Mouse (Mus musculus) adrenal gland, adult 2 months (tissue): ENCODE data around the gene Kcnd2. TPM values are rescaled to one million over a fixed set of nuclear protein-coding genes. Genes with fewer than 3 reads are reported as not detected.

Experiments
- DNase-seq: peaks from one replicate; pipeline ENCODE4 v3.0.0; 2021
- polyA plus RNA-seq: library from polyadenylated mRNA; depleted of rRNA; stranded (reverse); fragments of >200 nt; gene quantifications from 2 replicates; pipeline ENCODE4 v1.2.3, GENCODE M21; 2012
- total RNA-seq, 2 experiments: library from RNA; stranded (reverse); gene quantifications; 2 replicates each; pipeline ENCODE4 v1.2.3; 2021

The Kcnd2 gene
- total and polyA plus RNA-seq, 3 experiments: 0.99 to 5.2 (median 2.7) TPM

DNA sequence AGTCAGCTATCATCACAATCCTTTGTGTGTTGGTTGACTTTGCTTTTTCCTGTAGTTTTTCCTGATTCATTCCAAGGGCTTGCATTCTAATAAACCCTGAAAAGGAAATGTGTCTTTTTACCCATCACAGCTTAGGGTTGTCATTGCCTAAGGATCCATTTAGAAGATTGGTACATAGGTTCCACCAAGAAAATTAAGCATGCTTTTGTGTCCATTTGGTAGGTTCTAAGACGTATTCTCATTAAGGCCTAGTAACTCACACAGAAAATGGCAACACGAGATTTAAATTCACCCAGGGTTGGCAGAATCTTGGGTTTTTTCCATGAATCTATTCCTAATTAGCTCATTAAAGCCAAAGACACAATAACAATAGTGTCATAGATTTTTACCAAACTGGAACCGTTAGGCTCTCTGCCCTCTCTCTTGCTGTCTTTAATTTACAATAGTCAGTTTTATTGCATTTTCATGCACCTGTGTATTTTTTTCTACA, 477.6 kb downstream of the Kcnd2 start:
- DNase-seq: no peak

DNA sequence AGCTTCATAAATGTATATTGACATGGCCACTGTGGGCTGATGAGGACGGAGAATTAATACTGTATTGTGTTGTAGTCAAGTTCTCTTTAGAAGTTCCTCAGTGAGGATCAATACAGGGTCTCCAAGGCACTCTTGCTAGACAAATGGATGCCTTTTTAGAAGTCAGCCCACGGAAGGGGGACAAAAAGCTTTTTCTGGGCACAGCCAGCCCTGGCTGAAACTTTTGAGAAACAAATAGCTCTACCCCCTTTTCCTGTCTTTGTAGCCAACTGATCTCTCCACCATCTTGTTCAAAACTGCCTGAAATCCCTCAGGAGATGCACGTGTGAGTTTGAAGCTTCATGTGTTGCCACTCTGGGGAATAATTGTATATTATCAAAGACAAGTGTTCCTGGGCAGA, 482.3 kb downstream of the Kcnd2 start:
- DNase-seq: no peak

DNA sequence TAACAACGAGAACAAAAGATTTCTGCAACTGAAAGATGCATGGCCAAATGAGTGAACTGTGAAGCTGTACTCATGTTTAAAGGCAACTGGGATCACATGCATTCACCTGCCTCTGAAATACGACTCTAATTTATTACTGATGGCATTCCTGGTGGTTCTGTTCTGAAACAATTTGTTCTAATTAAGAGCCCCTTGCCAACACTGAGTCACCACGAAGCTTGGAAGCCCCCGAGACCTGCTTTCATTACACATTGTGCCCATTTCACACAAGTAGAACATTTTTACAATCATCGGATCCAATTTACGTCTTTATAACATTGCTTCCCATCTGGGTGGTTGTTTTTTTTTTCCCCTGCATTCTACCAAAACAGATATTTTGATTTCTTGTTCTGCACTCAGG, 485.8 kb downstream of the Kcnd2 start:
- no peak for DNase-seq

- no peak for DNase-seq
Observed at GRCm38 (mm10) chr6:21709228-21709627, 493.9 kb downstream of the Kcnd2 start.

DNA sequence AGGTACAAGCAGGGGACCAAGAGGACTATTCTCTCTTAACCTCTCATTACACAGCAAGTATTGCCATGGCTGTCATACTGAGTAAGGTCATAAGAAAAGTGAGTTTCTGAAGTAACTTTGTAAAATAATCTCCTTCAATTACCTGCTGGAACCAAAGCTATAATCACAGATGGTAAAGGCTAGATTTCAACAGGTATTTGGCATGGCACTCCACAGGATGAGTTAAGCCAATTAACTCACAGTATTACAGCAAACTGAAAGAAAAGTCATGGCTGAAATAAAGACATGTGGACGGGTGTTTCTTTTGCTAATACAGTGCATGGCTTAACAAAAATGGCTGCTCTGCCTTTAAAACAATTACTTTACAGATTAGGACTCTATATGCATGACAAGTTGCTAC, 503.8 kb downstream of the Kcnd2 start:
- DNase-seq: no peak

GRCm38 (mm10) chr6:21722238-21722637, 506.9 kb downstream of the Kcnd2 start:
- DNase-seq: no peak

DNA sequence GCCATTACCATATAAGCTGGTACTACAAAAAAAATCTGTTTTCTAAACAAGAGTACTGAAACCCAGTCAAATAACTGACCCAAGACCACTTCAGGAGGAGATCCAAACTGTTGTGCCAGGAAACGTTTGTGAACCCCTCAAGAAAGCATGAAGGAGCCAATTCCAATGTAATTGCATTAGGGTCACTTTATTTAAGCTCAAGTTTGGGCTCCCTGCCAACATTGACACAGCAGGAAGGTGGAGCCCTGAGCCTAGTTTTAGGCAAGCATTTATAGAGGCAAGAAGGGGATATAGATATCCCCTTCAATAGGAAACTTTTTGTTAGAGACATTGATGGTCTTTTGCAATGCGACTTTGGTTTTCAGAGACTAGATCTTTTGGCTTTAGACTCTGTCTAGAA, 525.3 kb downstream of the Kcnd2 start:
- DNase-seq: no peak

DNA sequence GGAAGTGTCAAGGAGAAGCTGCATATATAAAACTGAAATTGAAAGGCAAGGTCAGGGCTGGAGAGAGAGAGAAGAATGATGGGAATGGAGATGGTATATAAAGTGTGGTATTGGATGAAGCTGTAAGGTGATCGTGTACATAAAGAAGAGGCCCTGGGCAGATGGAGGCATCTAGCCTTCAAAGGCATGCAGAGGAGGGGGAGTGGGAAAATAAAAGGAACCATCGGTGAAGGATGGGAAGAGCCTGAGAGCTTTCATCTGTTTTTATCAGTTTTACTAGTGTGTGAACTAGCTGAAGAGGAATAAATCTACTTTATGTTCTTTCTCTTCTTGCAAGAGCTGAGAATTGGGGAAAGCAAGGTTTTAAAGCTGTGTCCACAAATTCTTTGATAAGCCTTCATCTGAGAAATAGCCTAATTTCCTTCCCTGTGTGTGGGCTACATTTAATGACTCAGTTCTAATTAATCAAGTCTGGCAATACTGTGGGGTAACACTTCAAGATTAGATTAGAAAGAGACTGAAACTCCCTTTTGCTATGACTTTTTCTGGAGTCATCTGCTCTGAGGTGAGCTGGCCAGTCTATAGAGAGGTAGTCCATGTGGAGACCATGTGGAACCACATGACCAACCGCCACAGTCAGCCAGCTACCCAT, 529.4 kb downstream of the Kcnd2 start:
- DNase-seq: no peak

DNA sequence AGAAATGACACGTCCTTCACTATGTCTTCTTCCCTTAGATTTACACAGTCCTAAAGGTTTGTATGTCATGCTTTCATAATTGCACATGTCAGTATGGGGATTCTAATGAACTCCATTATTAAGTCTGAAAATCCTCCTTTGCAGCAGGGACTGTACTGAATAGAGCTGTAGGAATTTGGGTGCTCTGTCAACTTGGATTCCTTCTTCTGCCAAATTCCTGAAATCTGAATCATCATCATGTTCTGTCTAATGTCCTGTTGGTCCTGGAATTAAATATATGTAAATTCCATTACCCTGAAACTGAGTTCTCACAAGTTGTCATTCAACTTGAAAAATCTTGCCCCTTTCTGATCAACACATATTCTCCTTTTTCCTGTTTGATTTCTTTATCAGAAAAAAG, 532.2 kb downstream of the Kcnd2 start:
- no peak for DNase-seq

- no peak for DNase-seq
Observed at GRCm38 (mm10) chr6:21767787-21768221, 552.5 kb downstream of the Kcnd2 start.

- DNase-seq: peak; percentile 64
Observed at GRCm38 (mm10) chr6:21768745-21769446, 553.6 kb downstream of the Kcnd2 start.

DNA sequence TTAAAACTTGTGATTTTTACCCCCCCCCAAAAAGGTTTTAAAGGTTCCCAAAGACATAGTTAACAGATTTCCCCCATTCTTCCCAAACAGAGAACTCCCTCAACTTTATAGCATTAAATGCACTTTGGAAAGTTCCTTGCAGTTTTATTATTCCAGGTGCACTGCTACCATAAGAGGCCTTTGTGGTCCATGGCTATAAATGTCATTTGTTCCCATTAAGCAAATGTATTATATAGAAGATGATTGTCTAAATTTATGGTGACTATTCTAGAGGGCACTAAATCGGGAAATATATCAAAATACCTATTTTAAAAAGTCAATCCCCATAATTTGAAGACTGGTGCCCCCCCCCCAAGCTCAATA, 554.1 kb downstream of the Kcnd2 start:
- no peak for DNase-seq

- DNase-seq: no peak
Observed at GRCm38 (mm10) chr6:21774213-21774916, 559.1 kb downstream of the Kcnd2 start.
